Mouse (Mus musculus) lung, postnatal 4 days (tissue): Measurements from ENCODE around the gene Nim1k.

Source experiments
- DNase-seq, 2 experiments: peaks; one replicate each; pipeline ENCODE4 v3.0.0; 2021

The Nim1k gene

DNA sequence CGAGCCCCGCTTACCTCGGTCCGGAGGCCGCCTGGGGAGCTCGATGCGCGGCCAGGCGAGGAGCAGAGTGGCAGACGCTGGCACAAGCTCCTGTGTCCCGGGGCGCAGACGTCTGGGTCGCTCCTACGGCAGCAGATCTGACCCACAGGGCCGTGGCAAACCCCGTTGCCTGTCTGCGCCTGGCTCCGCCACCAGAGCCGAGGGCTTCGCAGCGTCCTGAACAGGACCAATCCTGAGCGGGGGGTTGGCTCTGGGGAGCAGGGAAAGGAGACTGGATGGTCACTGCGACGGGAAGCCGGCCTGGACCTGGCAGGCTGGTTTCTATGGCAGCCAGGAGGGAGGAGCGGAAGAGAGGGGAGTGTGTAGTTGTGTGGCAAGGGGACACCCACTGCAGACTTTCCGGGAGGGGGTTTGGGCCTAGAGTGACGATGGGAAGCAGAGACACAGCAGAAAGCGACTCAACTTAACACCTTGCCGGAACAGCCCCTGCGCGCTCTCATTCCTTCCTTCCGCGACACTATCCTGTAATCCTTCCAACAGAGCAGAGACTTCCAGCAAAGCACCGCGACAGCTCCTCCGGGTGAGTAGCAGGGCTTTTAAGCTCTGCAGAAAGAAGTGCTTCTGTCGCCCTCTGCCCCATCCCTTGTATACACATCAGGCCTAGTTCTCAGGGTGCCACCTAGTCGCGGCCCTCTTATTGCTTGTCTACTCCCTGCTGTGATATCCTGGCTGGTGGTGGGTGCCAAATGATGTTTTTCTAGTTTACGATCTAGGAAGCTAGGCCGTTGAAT lies at the start of gene Nim1k:
TSS of gene Nim1k (minus strand) at position 202 of the 791 bp plus-strand sequence.
- peak; percentile 79 to 87 for DNase-seq

DNA sequence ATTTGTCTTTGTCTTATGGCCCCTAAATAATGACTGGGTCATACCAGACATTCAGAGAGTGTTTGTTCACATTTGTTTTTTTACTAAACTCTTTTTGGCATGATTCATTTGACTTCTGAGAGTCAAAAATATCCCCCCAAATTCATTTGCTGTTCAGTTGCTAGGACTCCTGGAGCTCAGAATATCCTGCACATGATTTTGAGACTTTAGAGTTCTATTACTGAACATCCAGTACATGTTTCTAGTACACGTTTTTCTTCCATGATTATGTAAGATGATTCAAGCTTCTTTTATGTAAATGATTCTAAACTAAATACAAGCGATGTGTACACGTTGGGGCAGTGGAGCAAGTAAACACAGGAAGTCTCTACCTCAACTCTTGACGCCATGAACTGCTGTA lies 42.0 kb upstream of the Nim1k start:
- DNase-seq = no peak

DNA sequence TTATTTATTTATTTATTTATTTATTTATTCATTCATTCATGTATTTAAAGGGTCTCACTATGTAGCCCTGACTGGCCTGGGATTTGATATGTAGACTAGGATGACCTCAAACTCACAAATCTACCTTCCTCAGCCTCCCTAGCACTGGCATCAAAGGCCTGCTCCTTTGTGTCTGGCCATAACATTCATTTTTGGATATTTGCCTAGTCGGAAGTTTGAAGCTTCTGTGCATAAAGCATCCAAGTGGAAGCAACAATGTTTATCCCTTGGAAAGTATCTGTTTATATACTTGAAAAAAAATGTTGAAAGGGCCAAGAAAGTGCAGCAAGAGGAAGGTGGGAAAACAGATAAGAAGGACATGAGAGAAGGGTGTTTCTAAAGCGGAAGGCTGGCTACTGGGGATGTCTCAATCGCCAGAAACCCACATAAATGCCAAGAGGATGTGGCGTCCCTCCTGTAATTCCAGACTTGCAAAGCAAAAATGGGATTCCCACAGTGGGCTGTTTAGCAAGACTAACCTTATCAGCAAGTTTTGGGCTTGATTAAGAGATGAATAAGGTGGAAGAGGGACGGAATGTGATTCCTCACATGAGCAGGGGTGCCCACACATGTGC lies 37.2 kb upstream of the Nim1k start:
- DNase-seq = peak; percentile 32 to 39

DNA sequence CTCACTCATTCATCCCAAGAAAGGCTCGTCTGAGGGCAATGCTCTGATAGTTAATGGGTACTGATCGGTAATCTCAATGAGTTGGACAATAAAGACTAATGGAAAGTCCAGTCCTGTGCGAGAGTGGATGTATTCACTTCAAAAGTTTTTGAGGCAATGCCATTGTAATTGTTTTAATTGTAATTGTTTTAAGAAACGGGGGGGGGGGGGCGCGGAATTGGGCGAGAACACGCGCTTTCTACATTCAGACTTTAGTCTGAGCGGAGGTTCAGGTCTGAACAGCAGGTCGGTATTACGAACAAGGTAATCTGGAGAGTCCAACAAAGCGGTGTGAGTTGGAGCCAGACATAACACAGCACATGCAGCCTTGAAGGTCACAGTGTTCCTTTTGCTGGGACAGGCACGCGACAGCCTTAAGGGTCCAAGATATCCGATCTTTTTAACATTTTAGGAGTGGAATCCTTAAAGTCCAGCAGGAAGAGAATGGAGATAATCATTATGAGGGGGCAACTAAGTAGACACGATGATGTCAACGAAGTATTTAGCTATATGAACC lies 36.0 kb upstream of the Nim1k start:
- DNase-seq = no peak

DNA sequence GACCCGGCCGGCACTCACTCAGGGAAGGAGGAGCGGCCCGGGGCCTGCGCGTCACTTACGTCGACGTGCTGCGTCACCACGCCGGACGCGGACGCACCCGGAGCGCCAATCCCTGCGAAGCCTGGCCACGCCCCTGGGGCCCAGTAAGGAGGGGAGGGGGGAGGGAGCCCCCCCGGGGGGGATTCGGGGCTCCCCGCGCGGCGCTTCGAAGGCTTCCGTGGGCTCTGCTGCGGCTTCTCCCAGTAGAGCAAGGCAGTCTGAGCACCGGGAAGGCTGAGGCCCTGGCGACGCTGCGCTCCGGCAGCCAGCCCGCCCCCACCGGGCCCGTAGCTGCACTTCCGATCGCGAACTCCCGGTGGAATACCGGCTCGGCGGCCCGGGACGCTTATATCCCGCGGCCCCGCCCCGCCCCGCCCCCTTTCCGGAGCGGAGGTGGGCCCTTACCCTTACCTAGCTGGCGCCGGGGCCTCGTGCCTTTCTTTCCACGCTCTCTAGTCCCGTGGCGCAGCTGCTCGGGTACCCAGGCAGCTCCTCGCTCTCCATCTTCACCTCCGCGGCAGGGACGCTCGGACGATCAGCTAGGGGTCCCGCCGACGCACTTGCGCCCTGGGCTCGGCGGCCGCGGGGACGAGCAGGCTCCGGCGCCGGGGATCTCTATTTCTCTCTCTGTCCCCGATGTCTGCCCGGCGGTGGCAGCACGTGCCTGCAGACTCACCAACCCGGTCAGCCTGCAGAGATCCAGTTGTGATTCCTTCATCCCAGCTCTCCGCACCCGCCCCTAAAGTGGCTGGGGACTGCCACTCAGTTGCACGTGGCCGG lies 35.3 kb upstream of the Nim1k start, which contains the start of gene Zfp131:
TSS of gene Zfp131 (minus strand) at position 129 of the 819 bp plus-strand sequence.
- peak; percentile 95 to 98 for DNase-seq

DNA sequence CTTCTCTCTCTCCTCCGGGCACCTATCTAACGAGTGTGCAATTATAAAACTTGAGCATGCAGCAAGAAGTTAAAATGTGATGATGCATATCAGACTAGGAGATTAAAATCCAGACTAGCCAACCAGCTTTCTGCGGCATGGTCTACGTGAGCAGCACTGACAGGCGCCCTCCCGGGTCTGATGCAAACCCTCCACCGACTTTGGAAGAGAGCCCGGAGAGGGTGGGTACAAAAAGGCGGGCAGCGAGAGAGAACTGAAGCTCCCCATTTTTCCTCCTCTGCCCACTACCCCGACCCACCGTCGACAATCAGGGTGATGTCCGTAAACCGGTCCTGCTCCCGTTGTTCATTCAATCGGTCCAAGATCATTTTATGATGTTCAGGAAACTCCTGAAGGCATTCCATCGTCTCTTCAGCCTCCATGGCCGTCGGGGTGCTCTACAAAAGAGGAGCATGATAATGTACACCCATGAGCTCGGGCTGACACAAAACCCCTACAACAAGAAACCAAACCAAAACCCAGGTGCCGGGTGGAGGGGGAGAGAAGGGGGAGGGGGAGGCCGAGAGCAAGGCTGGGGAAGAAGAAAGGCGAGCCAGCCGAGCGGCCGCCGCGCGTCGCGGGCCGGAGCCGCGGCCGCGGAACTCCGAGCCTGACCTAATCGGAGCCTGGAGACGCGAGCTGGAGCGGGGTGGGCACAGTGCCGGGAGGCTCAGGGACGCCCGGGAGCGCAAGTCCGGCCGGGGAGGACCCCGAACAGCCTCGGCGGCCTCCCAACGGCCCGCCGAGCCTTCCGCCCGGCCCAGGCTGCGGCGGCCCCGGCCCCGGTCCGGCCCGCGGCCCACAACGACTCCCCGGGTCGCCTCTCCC lies 34.4 kb upstream of the Nim1k start:
- DNase-seq = peak; percentile 70

DNA sequence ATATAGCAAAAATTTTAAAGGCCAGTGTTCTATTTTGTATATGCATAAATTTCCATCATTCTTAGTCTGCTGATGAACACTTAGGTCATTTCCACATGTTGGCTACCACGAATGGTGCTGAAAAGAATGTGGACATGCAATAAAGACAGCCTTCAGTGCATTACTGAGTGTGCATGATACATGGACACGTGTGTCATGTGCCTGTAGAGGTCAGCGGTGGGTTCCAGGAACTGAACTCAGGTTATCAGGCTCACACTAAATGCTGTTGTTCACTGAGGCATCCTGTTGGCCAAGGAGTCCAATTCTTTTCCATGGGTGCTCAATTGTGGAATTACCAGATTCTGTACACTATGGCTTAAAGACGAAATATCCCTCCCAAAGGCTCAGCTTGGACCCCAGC lies 27.9 kb upstream of the Nim1k start:
- no peak for DNase-seq

DNA sequence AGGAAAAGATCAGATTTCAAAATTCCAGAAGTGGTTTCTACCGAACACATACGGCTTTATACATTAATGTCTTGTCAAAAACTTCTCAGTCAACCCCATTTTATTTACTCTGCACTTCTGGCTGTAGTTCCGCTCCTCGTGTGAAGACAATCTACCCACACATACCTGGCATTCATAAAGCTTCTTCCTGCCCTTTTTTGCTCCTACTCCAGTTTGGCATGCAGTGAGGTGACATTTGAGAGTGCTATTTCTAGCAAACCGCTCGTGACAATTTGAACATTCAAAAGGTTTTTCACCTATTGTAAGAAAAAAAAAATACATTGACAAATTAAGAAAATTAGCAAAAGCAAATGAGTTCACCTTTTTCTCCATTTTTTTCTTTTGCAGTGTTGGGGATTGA lies 12.9 kb upstream of the Nim1k start:
- no peak for DNase-seq

DNA sequence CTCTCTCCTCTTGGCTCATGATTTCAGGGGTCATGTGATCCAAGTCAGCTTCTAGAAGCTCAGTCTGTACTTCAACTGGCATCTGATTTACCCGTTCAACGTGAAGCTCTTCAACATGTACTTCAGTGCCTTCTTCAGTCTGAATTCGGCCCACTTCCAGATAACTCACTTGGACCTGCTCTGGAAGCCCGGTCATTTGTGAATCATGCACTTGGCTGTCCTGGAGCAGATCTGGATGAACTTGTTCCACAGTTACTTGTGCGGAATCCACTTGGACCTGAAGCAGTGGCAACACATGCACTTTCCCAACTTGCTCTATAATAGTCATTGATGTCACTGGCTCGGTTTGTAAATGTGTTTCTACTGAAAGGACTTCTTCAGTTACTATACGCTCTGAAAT lies 10.8 kb upstream of the Nim1k start:
- DNase-seq = no peak

DNA sequence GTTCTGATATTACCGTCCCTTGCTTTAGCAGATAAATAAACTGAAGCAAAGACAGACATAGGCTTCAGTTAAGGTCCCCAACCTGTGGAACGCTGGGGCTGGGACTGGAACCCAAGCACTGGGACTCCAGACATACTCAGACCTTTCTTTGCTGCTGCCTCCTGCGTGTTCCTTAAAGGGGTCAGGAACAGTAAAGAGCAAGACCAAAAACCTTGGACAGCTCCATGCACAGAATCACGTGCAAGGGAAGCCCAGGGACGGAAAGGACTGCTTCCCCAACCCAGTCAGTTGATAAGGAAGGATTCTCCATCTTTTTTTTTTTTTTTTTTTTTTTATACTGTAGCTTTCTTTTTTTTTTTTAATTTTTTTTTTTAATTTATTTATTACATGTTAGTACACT lies 1.1 kb upstream of the Nim1k start:
- no peak for DNase-seq

DNA sequence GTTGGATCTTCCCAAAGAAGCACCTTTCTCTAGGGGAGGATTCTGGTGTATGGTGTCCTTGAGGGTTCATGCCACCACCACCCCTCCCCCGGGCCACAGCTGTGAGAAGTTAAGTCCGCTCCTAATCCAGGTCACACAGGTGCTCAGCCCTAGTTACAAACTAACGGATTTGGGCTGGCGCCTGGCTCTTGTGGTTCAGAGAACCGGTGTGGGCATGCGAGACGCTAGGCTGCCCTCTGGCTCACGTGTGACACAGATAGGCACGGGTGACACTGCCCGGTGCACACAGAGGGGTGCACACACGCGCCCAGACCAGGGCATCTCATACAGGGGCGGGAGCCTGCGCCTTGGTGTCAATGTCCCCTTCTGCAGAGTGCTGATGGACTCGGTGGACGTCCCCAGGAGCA lies 538 bp downstream of the Nim1k start:
- peak in 1 of 2 experiments; percentile 19 for DNase-seq

DNA sequence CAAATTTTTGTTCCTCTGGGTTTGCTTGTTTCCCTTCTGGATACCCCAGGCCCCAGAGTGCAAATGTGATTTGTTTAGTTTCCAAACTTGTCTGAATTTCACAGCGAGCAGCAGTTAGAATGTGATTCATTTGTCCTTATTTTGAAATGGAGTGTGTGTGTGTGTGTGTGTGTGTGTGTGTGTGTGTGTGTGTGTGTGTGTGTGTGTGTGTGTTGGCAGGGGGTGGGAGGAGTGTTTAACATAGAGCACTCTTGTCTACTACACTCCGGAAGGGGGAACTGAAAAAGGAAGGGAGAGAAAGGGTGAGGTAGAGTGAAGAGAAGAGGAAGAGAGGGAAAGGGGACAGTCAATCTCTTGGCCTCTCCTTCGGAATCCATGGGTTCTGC lies 1.1 kb downstream of the Nim1k start:
- DNase-seq = no peak

DNA sequence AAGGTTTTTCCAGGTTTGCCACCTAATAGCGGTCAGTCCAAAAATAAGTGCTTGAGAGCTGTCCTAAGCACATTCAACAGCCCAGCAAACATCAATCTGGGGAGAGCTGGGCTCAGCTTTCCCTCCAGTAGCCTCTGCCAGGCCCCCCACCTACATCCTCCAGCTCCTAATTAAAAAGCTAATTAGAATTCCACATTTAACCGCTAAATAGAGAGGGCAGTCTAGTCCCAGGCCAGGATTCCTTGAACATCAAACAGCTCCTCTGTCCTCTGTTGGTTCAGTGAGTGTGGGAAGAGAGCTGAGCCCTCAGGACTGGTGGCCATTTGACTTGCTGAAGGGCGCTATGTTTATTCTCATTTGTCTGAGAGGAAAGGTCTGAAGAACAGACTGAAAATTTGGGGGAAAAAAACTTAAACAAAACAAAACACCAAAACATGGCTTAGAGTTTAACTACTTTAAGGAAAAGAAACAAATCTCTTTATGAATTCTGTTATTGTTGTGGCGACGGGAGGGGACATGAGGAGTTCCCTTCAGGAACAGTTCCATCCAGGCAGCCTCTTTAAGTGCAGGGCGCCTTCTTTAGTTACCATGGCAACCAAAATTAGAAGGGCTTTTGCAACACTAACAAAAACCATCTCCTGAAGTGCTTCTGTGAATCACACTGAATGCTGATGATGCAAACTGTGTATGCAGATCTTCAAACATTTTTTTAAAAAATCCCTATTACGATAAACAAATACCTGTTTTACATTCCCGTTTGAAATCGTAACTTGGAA lies 1.6 kb downstream of the Nim1k start:
- DNase-seq = no peak

DNA sequence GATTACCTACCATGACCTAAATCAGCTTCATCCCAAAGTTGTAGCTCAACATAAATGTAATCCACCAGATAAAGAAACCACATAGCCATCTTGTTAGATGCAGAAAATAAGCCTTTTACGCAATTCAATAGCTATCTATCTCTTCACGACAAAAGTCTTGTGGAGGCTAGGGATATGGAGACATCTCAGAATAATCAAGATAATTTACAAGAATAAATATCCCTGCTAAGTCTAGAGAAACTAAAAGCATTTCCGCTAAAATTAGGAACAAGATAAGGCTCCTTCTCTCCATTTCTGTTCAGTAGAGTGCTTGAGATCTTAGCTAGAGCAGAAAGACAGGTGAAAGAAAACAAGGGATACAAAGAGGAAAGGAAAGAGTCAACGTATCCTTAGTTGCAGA lies 8.8 kb downstream of the Nim1k start:
- no peak for DNase-seq

DNA sequence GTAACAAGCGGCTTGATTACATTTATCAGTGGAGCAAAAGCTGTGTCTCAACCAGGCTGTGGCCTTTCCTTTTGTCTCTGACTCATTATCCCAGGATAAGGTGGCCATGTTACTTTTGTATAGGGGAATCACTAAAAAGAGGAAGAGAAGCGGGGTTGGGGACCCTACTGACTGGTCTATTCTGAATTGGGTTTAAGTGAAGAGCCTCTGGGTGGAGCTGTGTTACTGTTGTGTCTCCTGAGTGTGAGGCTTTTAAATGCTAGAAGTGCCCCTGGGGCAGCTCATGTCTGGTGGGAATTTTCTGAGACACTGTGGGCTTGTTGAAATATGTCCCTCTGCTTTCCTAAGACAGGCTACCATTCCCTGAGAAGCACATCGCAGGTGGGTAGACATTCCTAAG lies 12.2 kb downstream of the Nim1k start:
- no peak for DNase-seq

DNA sequence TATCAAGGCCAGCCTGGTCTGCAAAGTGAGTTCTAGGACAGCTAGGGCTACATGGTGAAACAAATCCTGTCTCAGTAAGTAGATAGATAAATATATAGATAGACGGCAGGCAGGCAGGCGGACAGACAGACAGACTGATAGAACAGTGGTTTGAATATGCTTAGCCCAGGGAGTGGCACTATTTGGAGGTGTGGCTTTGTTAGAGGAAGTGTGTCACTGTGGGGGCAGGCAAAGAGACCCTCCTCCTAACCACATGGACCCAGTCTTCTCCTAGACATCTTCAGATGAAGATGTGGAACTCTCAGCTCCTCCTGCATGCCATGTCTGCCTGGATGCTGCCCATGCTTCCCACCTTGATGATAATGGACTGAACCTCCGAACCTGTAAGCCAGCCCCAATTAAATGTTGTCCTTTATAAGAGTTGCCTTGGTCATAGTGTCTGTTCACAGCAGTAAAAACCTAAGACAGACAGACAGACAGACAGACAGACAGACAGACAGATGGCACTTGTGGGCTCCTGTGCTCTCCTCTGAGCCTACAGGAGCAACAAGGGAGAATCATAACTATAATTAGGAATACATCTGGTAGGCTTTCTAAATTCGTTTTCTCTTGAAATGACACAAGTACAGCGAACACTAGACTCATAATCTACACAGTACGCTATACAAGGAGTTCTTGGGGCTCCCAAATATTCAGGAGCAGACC lies 12.8 kb downstream of the Nim1k start:
- DNase-seq = no peak

DNA sequence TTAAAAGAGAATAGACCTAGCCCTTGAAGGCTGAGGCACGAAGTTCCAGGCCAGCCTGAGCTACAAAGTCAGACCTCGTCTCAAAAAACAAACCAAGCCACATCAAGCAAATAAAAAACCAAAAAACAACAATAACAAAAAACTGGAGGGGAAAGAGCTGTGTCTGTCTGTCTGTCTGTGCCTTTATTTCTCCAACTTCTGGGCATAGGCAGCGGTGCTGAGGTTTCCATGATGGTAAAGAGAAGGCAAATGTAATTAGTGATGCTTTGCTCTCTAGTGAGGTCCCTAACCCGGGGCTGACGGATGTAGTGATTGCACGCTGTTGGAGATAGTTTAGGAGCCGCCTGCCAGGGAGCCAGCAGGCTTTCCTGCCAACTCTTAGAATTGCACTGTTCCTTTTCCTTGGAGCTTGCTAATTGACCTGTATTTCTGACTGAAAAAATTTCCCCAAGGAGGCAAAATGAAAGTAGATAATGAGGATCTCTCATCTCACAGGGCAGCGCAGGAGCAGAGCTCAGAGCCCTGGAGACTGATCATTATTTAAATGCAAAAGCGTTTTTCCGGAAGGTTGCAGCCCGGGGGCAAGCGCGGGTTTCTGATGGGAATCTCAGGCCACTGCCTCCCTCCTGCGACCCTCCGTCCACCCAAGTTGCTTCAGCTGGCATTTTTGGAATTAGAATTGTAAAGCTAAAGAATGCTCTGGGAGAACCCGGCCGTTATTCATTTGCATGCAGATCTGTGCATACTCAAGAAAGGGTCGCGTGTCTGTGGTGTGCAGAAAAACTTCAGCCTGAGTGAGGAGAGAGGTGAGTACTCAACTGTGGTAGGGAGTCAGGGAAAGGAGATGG lies 14.1 kb downstream of the Nim1k start:
- no peak for DNase-seq

DNA sequence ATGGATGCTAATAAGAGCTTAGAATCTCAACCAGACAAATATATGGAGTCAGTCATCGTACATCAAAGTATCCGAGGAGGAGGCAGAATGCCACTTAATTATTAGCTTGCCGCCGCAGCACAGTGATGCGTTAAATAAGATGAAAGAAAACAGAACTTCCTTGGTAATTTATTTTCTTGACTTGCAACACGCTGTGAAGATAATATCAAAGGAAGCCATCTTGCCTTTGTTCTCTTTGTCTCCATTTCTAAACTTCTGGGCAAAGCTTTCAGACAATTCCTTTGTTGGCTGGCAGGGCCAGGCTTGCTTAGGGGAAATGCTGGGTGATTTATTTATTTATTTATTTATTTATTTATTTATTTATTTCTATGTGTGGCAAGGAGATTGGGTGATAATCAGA lies 24.2 kb downstream of the Nim1k start:
- DNase-seq = no peak

DNA sequence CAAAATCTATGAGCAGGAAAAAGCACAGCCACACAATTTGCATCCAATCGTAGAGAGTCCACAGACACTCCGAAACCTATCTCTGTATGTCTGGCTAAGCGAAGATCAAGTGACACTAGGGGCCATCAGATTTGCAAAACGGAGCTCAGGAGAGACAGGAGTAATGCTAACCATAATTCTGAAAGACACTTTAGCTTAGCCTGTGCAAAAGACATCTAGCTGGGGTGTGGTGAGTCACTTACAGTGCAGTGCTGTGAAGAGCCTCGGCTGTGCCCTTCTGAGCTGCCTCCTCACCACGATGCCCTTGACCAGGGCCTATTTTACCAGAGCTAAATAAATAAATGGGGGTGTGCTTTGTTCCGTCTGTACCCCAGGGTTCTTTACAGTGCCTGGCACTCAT lies 26.3 kb downstream of the Nim1k start:
- no peak for DNase-seq
